Mouse (Mus musculus): ENCODE results near the gene Cfap100. TPM values are rescaled to one million over a fixed set of nuclear protein-coding genes. Genes with fewer than 3 reads are reported as not detected.

Gene Cfap100
- polyA plus RNA-seq (2015; fragmentation: Nextera tagmentation; extraction: Ambion mirVana) = 0.60 and 0.82 TPM in 2 replicates

DNA sequence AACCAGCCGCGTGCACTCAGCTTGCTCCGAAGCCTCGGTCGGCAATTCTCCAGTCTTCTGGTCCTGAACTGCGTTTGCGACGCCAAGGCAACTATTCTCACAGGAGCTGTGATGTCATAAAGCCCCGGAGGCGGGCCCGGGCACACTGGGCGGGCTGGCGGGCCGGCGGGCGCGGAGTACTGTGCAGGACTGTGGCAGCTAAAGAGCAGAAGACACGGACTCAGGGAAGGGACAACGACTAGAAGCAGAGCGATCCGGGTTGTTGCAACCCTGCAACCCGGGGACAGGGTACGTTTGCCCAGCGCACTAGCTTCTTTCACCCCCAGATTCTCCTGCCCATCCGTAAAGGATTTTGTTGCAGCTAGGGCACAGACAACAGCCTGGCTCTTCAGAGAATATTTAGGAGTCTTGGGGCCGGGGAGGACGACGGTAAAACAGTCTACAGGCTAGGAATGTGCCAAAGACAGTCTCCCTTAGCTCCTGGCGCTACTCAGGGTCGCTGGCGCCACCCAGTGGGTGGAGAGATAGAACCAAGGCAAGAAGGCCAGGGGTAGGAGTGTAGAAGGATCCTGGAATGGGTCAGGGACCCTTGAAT, at the start of gene Cfap100:
Gene Cfap100, minus strand, starts transcription at position 418 of the 595 bp plus-strand sequence.
- Histone ChIP-seq H3K4me1 (replicated peaks; ENCODE audit: control insufficient read depth, insufficient read depth, low read length) (peaks cover 3% of the 10 kb centered on the region; the same call in 1 of the 2 replicates), H3K27ac (ENCODE audit: low read length) (no peak within 1 kb of the TSS), H3K36me3 (ENCODE audit: control insufficient read depth, insufficient read depth, low read length) (no peaks in the 10 kb centered on the region), H3K4me3 (ENCODE audit: low read length) (peak within 1 kb of the TSS; percentile 48), H3K9ac (ENCODE audit: low read length) (peak within 1 kb of the TSS; percentile 62), H3K9me3 (ENCODE audit: control insufficient read depth, low read length) (no peaks in the 10 kb centered on the region), H3K27me3 (ENCODE audit: control insufficient read depth, insufficient read depth, low read depth, low read length) (peaks cover 5% of the 10 kb centered on the region; the same call in 1 of the 2 replicates), H3K4me2 (ENCODE audit: low read depth, low read length) (peak within 1 kb of the TSS; percentile 70)
- ATAC-seq (ENCODE audit: low read depth) = peak; percentile 91
- 0% methylated on average over 31 of the region's 31 CpGs for WGBS

DNA sequence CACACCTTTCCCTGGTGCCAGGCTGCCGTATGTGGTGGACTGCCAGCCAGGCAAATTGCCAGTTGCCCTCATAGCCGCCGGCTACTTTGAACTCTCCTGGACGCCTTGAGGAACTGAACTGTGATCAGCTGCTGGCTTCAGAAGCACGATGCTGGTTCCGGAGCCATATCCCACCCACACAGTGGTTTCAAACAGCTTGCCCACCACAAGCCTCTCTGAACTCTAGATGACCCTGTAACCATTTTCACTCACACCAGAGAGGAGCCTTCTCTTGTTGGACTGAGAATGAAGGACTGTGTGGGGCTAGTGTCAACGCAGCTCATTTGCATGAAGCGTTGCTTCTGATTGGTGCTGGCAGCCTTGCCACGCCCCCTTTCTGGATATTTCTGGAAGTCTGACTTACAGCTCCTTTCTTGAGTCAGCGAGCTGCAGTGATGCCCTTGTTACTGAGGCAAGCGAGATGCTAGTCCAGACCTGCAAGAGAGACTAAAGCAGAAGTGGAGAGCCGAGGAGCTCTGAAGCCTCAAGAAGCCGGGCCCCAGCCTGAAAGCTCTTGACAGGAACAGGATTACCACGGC, 48.4 kb upstream of the Cfap100 start:
- ATAC-seq (ENCODE audit: low read depth) = peak; percentile 80
- Histone ChIP-seq H3K4me3 (ENCODE audit: low read length) (no peak overlapping the region), H3K9ac (ENCODE audit: low read length) (no peak overlapping the region), H3K4me2 (ENCODE audit: low read depth, low read length) (peak overlapping the region; percentile 34), H3K27ac (ENCODE audit: low read length) (no peak overlapping the region), H3K27me3 (ENCODE audit: control insufficient read depth, insufficient read depth, low read depth, low read length) (no peaks in the 10 kb centered on the region), H3K4me1 (replicated peaks; ENCODE audit: control insufficient read depth, insufficient read depth, low read length) (peaks cover 7% of the 10 kb centered on the region), H3K36me3 (ENCODE audit: control insufficient read depth, insufficient read depth, low read length) (no peaks in the 10 kb centered on the region), H3K9me3 (ENCODE audit: control insufficient read depth, low read length) (no peaks in the 10 kb centered on the region)
- WGBS = 40% methylated on average over 14 of the region's 14 CpGs

- Histone ChIP-seq H3K36me3 (ENCODE audit: control insufficient read depth, insufficient read depth, low read length) (no peaks in the 10 kb centered on the region), H3K4me1 (replicated peaks; ENCODE audit: control insufficient read depth, insufficient read depth, low read length) (peaks cover 16% of the 10 kb centered on the region), H3K9me3 (ENCODE audit: control insufficient read depth, low read length) (no peaks in the 10 kb centered on the region), H3K27ac (ENCODE audit: low read length) (no peak overlapping the region), H3K9ac (ENCODE audit: low read length) (no peak overlapping the region), H3K4me3 (ENCODE audit: low read length) (no peak overlapping the region), H3K27me3 (ENCODE audit: control insufficient read depth, insufficient read depth, low read depth, low read length) (no peaks in the 10 kb centered on the region), H3K4me2 (ENCODE audit: low read depth, low read length) (no peak overlapping the region)
- ATAC-seq (ENCODE audit: low read depth) = no peak
- 74% methylated on average over 3 of the region's 3 CpGs for WGBS
These were observed 47.2 kb upstream of the Cfap100 start for GRCm38 (mm10) chr6:90475854-90476212.

- ATAC-seq (ENCODE audit: low read depth) = no peak
- Histone ChIP-seq H3K9me3 (ENCODE audit: control insufficient read depth, low read length) (no peaks in the 10 kb centered on the region), H3K4me2 (ENCODE audit: low read depth, low read length) (no peak overlapping the region)
These were observed 46.7 kb upstream of the Cfap100 start for GRCm38 (mm10) chr6:90475176-90475853.

GRCm38 (mm10) chr6:90474361-90474750, 45.8 kb upstream of the Cfap100 start:
- ATAC-seq (ENCODE audit: low read depth) = no peak
- Histone ChIP-seq H3K27me3 (ENCODE audit: control insufficient read depth, insufficient read depth, low read depth, low read length) (no peaks in the 10 kb centered on the region), H3K4me2 (ENCODE audit: low read depth, low read length) (no peak overlapping the region), H3K9me3 (ENCODE audit: control insufficient read depth, low read length) (no peaks in the 10 kb centered on the region), H3K4me3 (ENCODE audit: low read length) (no peak overlapping the region), H3K27ac (ENCODE audit: low read length) (no peak overlapping the region), H3K36me3 (ENCODE audit: control insufficient read depth, insufficient read depth, low read length) (0 out of 2 replicates have a peak, but pooled peaks cover 2% of the 10 kb centered on the region), H3K4me1 (replicated peaks; ENCODE audit: control insufficient read depth, insufficient read depth, low read length) (peaks cover 18% of the 10 kb centered on the region), H3K9ac (ENCODE audit: low read length) (no peak overlapping the region)
- WGBS = 87% methylated on average over 3 of the region's 3 CpGs

More at GRCm38 (mm10) chr6:90475176-90475853, 46.7 kb upstream of the Cfap100 start:
- Histone ChIP-seq H3K27ac (ENCODE audit: low read length) (no peak overlapping the region), H3K9ac (ENCODE audit: low read length) (no peak overlapping the region), H3K4me3 (ENCODE audit: low read length) (no peak overlapping the region), H3K27me3 (ENCODE audit: control insufficient read depth, insufficient read depth, low read depth, low read length) (no peaks in the 10 kb centered on the region), H3K4me1 (replicated peaks; ENCODE audit: control insufficient read depth, insufficient read depth, low read length) (peaks cover 18% of the 10 kb centered on the region), H3K36me3 (ENCODE audit: control insufficient read depth, insufficient read depth, low read length) (0 out of 2 replicates have a peak, but pooled peaks cover 2% of the 10 kb centered on the region)
- 79% methylated on average over 4 of the region's 4 CpGs for WGBS

- no peaks in the 10 kb centered on the region for H3K9me3 ChIP-seq (ENCODE audit: control insufficient read depth, low read length)
- no peak overlapping the region for H3K4me2 ChIP-seq (ENCODE audit: low read depth, low read length)
- 91% methylated on average over 24 of the region's 24 CpGs for WGBS
- 0 out of 2 replicates have a peak, but pooled peaks cover 2% of the 10 kb centered on the region for H3K36me3 ChIP-seq (ENCODE audit: control insufficient read depth, insufficient read depth, low read length)
- no peak overlapping the region for H3K27ac ChIP-seq (ENCODE audit: low read length)
- no peak overlapping the region for H3K4me3 ChIP-seq (ENCODE audit: low read length)
- ATAC-seq (ENCODE audit: low read depth) = no peak
- H3K4me1 ChIP-seq (replicated peaks; ENCODE audit: control insufficient read depth, insufficient read depth, low read length) = peaks cover 18% of the 10 kb centered on the region
- H3K27me3 ChIP-seq (ENCODE audit: control insufficient read depth, insufficient read depth, low read depth, low read length) = no peaks in the 10 kb centered on the region
- no peak overlapping the region for H3K9ac ChIP-seq (ENCODE audit: low read length)
These were observed 45.2 kb upstream of the Cfap100 start for GRCm38 (mm10) chr6:90473630-90474360.

DNA sequence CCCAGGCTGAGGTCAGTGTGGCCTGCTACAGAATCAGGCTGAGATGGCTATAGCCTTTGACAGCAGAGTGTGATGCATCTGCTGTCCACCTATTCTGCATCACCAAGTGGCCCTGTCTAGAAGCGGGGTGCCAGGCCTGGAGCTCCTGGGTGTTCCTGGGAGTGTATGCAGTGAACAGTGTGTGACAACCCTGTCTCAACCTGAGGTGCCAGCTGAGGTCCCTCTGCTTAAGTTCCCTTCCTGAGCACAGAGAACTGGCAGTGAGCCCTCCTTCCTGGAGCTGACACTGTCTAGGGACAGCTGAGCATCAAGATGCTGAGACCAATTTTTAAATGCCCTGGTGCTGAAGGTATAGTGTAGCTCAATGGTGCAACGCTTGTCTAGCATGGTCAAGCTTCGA, 44.1 kb upstream of the Cfap100 start:
- H3K4me3 ChIP-seq (ENCODE audit: low read length) = no peak overlapping the region
- no peak overlapping the region for H3K4me2 ChIP-seq (ENCODE audit: low read depth, low read length)
- H3K36me3 ChIP-seq (ENCODE audit: control insufficient read depth, insufficient read depth, low read length) = 0 out of 2 replicates have a peak, but pooled peaks cover 2% of the 10 kb centered on the region
- no peak overlapping the region for H3K27ac ChIP-seq (ENCODE audit: low read length)
- ATAC-seq (ENCODE audit: low read depth) = no peak
- peaks cover 18% of the 10 kb centered on the region for H3K4me1 ChIP-seq (replicated peaks; ENCODE audit: control insufficient read depth, insufficient read depth, low read length)
- no peaks in the 10 kb centered on the region for H3K9me3 ChIP-seq (ENCODE audit: control insufficient read depth, low read length)
- WGBS = 80% methylated on average over 3 of the region's 3 CpGs
- H3K27me3 ChIP-seq (ENCODE audit: control insufficient read depth, insufficient read depth, low read depth, low read length) = no peaks in the 10 kb centered on the region
- no peak overlapping the region for H3K9ac ChIP-seq (ENCODE audit: low read length)

DNA sequence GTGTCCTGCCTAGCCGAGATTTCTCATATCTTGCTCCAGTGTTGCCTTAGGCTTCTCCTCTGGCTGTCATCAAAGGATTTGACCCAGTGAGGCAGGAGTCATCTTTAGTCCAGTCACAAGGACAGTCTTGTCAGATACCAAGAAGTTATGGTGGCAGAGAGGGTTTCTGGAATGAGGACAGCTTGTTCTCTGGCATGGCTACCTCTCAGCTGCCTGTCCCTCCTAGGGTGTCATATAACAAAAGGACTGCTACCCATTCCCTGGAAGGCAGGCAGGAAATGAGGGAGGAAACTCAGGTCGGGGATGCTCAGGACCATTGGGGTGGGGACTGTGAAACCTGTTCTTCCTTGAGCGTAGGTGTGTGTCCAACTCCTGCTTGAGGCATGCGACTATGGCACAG, 43.5 kb upstream of the Cfap100 start:
- Histone ChIP-seq H3K27ac (ENCODE audit: low read length) (no peak overlapping the region), H3K9ac (ENCODE audit: low read length) (no peak overlapping the region), H3K36me3 (ENCODE audit: control insufficient read depth, insufficient read depth, low read length) (peaks cover 3% of the 10 kb centered on the region), H3K4me3 (ENCODE audit: low read length) (no peak overlapping the region), H3K4me1 (replicated peaks; ENCODE audit: control insufficient read depth, insufficient read depth, low read length) (peaks cover 15% of the 10 kb centered on the region), H3K4me2 (ENCODE audit: low read depth, low read length) (no peak overlapping the region), H3K27me3 (ENCODE audit: control insufficient read depth, insufficient read depth, low read depth, low read length) (no peaks in the 10 kb centered on the region), H3K9me3 (ENCODE audit: control insufficient read depth, low read length) (no peaks in the 10 kb centered on the region)
- ATAC-seq (ENCODE audit: low read depth) = no peak
- 71% methylated on average over 4 of the region's 4 CpGs for WGBS
